Comparison of ENCODE assay signal across 34 mouse cellular contexts in the genomic region with DNA sequence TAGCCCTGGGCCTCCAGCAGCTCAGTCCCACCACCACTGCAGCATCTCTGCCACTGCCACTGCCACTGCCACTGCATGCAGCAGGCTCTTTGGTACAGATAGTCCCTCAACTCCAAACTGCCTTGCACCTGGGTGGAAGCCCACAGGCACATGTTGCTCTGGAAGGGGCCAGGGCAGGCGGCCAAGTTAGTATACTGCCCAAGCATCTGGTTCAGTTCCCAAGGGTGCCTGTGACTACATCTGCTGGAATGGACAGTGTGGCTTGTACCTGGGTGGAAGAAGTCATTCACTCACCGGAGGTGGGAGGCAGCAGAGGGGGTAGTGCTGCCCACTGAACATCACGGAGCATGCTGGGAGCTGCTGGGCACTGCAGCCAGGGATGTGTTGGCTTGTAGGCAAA. TPM values are rescaled to one million over a fixed set of nuclear protein-coding genes. Genes with fewer than 3 reads are reported as not detected.
DNase-seq lines count a peak whose midpoint lies in the region; ATAC-seq and TF ChIP-seq lines count a peak whose summit lies in the region.
"Had no signal": no experiment of that assay in that cellular context is flagged by ENCODE, and none has a peak within 500 bp of the region (broad histone marks: within the 10 kb centered on the region; RNA-seq: fewer than 3 reads in every experiment).

No protein-coding gene starts in this region.

- DNase-seq in hindbrain, embryonic 10.5 days (ENCODE audit: low spot score), result no peak
- no peak for DNase-seq in hindbrain, embryonic 14.5 days (ENCODE audit: low spot score)
- no peak for DNase-seq in liver, embryonic 11.5 days (ENCODE audit: low spot score)
- DNase-seq in MN1 (ENCODE audit: low spot score), result peak; percentile 61
- no peak for DNase-seq in embryonic facial prominence, embryonic 10.5 days (ENCODE audit: low spot score)
- no peak for DNase-seq in forebrain, postnatal 0 days
- DNase-seq: adrenal gland, postnatal 25 days; B cell, adult 2 months; cerebellum, adult 8-10 months; heart, adult 2 months; kidney, adult 11 months; kidney, postnatal 36 days; lung, postnatal 4 days; right cerebral cortex, postnatal 25 days; thymus, adult 18-20 months; thymus, postnatal 25 days had no signal

- H3K27ac ChIP-seq in hindbrain, embryonic 10.5 days, result no peak overlapping the region
- H3K27ac ChIP-seq in hindbrain, embryonic 14.5 days, result no peak overlapping the region
- H3K27ac ChIP-seq in liver, embryonic 15.5 days (replicated peaks), result 0 out of 2 replicates have a peak overlapping the region, but pooled peaks have one; percentile 33
- no peak overlapping the region for H3K27ac ChIP-seq in liver, embryonic 11.5 days (ENCODE audit: low read depth, low read length)
- no peak overlapping the region for H3K27ac ChIP-seq in embryonic facial prominence, embryonic 10.5 days (replicated peaks)
- H3K27ac ChIP-seq in forebrain, postnatal 0 days (ENCODE audit: low read depth, low read length), result no peak overlapping the region
- H3K27ac ChIP-seq: heart, adult 2 months; heart, embryonic 13.5 days; hindbrain, embryonic 12.5 days; kidney, embryonic 15.5 days; layer of hippocampus, adult 2 months; left cerebral cortex, adult 2 months; limb, embryonic 13.5 days had no signal

- H3K4me2 ChIP-seq in hindbrain, embryonic 14.5 days (replicated peaks), result no peak overlapping the region
- no peak overlapping the region for H3K4me2 ChIP-seq in liver, embryonic 15.5 days
- H3K4me2 ChIP-seq in liver, embryonic 11.5 days, result no peak overlapping the region
- no peak overlapping the region for H3K4me2 ChIP-seq in forebrain, postnatal 0 days (ENCODE audit: low read depth)
- H3K4me2 ChIP-seq: heart, embryonic 13.5 days; hindbrain, embryonic 12.5 days; kidney, embryonic 15.5 days; limb, embryonic 13.5 days had no signal

- ATAC-seq in hindbrain, embryonic 14.5 days (ENCODE audit: low FRiP score), result no peak
- ATAC-seq in liver, embryonic 15.5 days (ENCODE audit: insufficient read depth), result no peak
- ATAC-seq in liver, embryonic 11.5 days (replicated peaks; ENCODE audit: low FRiP score), result no peak
- no peak for ATAC-seq in forebrain, postnatal 0 days
- ATAC-seq: forebrain, embryonic 16.5 days; lung, postnatal 0 days; midbrain, embryonic 16.5 days; Patski had no signal

- no peak for TF ChIP-seq CTCF in forebrain, postnatal 0 days (IDR thresholded peaks at IDR 0.05; ENCODE audit: low read depth)

- H3K4me1 ChIP-seq in hindbrain, embryonic 10.5 days (replicated peaks), result peaks cover 33% of the 10 kb centered on the region
- H3K4me1 ChIP-seq in hindbrain, embryonic 14.5 days (replicated peaks; ENCODE audit: control insufficient read depth, insufficient read depth, low read length), result peaks cover 23% of the 10 kb centered on the region
- H3K4me1 ChIP-seq in liver, embryonic 15.5 days (replicated peaks), result peaks cover 77% of the 10 kb centered on the region
- H3K4me1 ChIP-seq in liver, embryonic 11.5 days (replicated peaks; ENCODE audit: control insufficient read depth, insufficient read depth, low read length), result peaks cover 41% of the 10 kb centered on the region
- peaks cover 28% of the 10 kb centered on the region for H3K4me1 ChIP-seq in embryonic facial prominence, embryonic 10.5 days
- peaks cover 18% of the 10 kb centered on the region for H3K4me1 ChIP-seq in forebrain, postnatal 0 days (ENCODE audit: insufficient read depth)

- no peak overlapping the region for H3K9ac ChIP-seq in hindbrain, embryonic 14.5 days
- no peak overlapping the region for H3K9ac ChIP-seq in liver, embryonic 15.5 days
- no peak overlapping the region for H3K9ac ChIP-seq in liver, embryonic 11.5 days (ENCODE audit: low read depth, low read length)
- no peak overlapping the region for H3K9ac ChIP-seq in forebrain, postnatal 0 days
- H3K9ac ChIP-seq: hindbrain, embryonic 12.5 days; kidney, embryonic 15.5 days; limb, embryonic 13.5 days had no signal

- H3K9me3 ChIP-seq in hindbrain, embryonic 10.5 days, result no peaks in the 10 kb centered on the region
- no peaks in the 10 kb centered on the region for H3K9me3 ChIP-seq in hindbrain, embryonic 14.5 days (ENCODE audit: control insufficient read depth, low read length)
- no peaks in the 10 kb centered on the region for H3K9me3 ChIP-seq in liver, embryonic 15.5 days (replicated peaks)
- no peaks in the 10 kb centered on the region for H3K9me3 ChIP-seq in liver, embryonic 11.5 days (ENCODE audit: control insufficient read depth, low read length)
- no peaks in the 10 kb centered on the region for H3K9me3 ChIP-seq in embryonic facial prominence, embryonic 10.5 days
- H3K9me3 ChIP-seq in forebrain, postnatal 0 days (ENCODE audit: low read length), result no peaks in the 10 kb centered on the region
- H3K9me3 ChIP-seq: heart, embryonic 13.5 days; hindbrain, embryonic 12.5 days; kidney, embryonic 15.5 days; limb, embryonic 13.5 days; megakaryocyte, embryonic 14.5 days had no signal

- no peaks in the 10 kb centered on the region for H3K27me3 ChIP-seq in hindbrain, embryonic 10.5 days (ENCODE audit: insufficient read depth, poor library complexity, severe bottlenecking)
- no peaks in the 10 kb centered on the region for H3K27me3 ChIP-seq in hindbrain, embryonic 14.5 days (ENCODE audit: control insufficient read depth, insufficient read depth, low read length)
- no peaks in the 10 kb centered on the region for H3K27me3 ChIP-seq in liver, embryonic 15.5 days
- no peaks in the 10 kb centered on the region for H3K27me3 ChIP-seq in liver, embryonic 11.5 days (replicated peaks; ENCODE audit: control insufficient read depth, insufficient read depth, low read length)
- no peaks in the 10 kb centered on the region for H3K27me3 ChIP-seq in embryonic facial prominence, embryonic 10.5 days (replicated peaks; ENCODE audit: low read depth, poor library complexity, severe bottlenecking)
- H3K27me3 ChIP-seq in forebrain, postnatal 0 days (ENCODE audit: insufficient read depth, low read length), result no peaks in the 10 kb centered on the region
- H3K27me3 ChIP-seq: heart, embryonic 13.5 days; hindbrain, embryonic 12.5 days; kidney, embryonic 15.5 days; limb, embryonic 13.5 days; megakaryocyte, embryonic 14.5 days; Patski had no signal

- 93% methylated on average over 3 of the region's 3 CpGs for WGBS in hindbrain, embryonic 10.5 days
- WGBS in hindbrain, embryonic 14.5 days, result 95% methylated on average over 3 of the region's 3 CpGs
- 88% methylated on average over 3 of the region's 3 CpGs for WGBS in liver, embryonic 15.5 days (ENCODE audit: insufficient replicate concordance)
- WGBS in liver, embryonic 11.5 days, result 92% methylated on average over 3 of the region's 3 CpGs
- WGBS in embryonic facial prominence, embryonic 10.5 days, result 92% methylated on average over 3 of the region's 3 CpGs
- 95% methylated on average over 3 of the region's 3 CpGs for WGBS in forebrain, postnatal 0 days

- H3K36me3 ChIP-seq in hindbrain, embryonic 10.5 days, result peaks cover 73% of the 10 kb centered on the region
- peaks cover 59% of the 10 kb centered on the region for H3K36me3 ChIP-seq in hindbrain, embryonic 14.5 days (replicated peaks; ENCODE audit: control insufficient read depth, insufficient read depth)
- peaks cover 56% of the 10 kb centered on the region for H3K36me3 ChIP-seq in liver, embryonic 15.5 days (replicated peaks)
- H3K36me3 ChIP-seq in liver, embryonic 11.5 days (ENCODE audit: control insufficient read depth, insufficient read depth, low read length), result peaks cover 49% of the 10 kb centered on the region
- H3K36me3 ChIP-seq in embryonic facial prominence, embryonic 10.5 days (replicated peaks), result peaks cover 77% of the 10 kb centered on the region
- H3K36me3 ChIP-seq in forebrain, postnatal 0 days (ENCODE audit: insufficient read depth), result peaks cover 55% of the 10 kb centered on the region

- peak overlapping the region; percentile 21; the same call in 1 of the 2 replicates for H3K4me3 ChIP-seq in hindbrain, embryonic 10.5 days
- no peak overlapping the region for H3K4me3 ChIP-seq in hindbrain, embryonic 14.5 days (replicated peaks; ENCODE audit: low read length)
- H3K4me3 ChIP-seq in liver, embryonic 15.5 days (replicated peaks), result no peak overlapping the region
- H3K4me3 ChIP-seq in liver, embryonic 11.5 days (ENCODE audit: low read depth, low read length), result no peak overlapping the region
- peak overlapping the region; percentile 1; the same call in 1 of the 2 replicates for H3K4me3 ChIP-seq in embryonic facial prominence, embryonic 10.5 days
- H3K4me3 ChIP-seq in forebrain, postnatal 0 days (ENCODE audit: low read depth, low read length), result no peak overlapping the region
- H3K4me3 ChIP-seq: erythroblast, embryonic 14.5 days; heart, adult 2 months; heart, embryonic 13.5 days; hindbrain, embryonic 12.5 days; kidney, embryonic 15.5 days; layer of hippocampus, adult 2 months; left cerebral cortex, adult 2 months; limb, embryonic 13.5 days had no signal

RNA-seq across cellular contexts. Expression of a gene that starts 10.4 kb away (rescaled TPM):
- polyA plus RNA-seq in hindbrain, embryonic 10.5 days (2016; fragmentation: Nextera tagmentation; extraction: Ambion mirVana), result 106 and 127 TPM in 2 replicates
- polyA plus RNA-seq in hindbrain, embryonic 14.5 days (2014; fragmentation: Nextera tagmentation; extraction: Ambion mirVana), result 75.9 and 80.7 TPM in 2 replicates
- polyA plus RNA-seq in liver, embryonic 15.5 days (2015; fragmentation: Nextera tagmentation; extraction: Ambion mirVana), result 24.9 and 31.3 TPM in 2 replicates
- polyA plus RNA-seq in liver, embryonic 11.5 days (2014; fragmentation: Nextera tagmentation; extraction: Ambion mirVana), result 71.5 and 82.3 TPM in 2 replicates
- polyA plus RNA-seq in embryonic facial prominence, embryonic 10.5 days (2016; fragmentation: Nextera tagmentation; extraction: Ambion mirVana), result 87.6 and 105 TPM in 2 replicates
- 48.5 and 56.3 TPM in 2 replicates for total RNA-seq in forebrain, postnatal 0 days (2014; rRNA removed)
- polyA plus RNA-seq in forebrain, postnatal 0 days (2015; fragmentation: Nextera tagmentation; extraction: Ambion mirVana), result 42.0 and 50.8 TPM in 2 replicates

RNA-seq across cellular contexts. Expression of a gene that starts 18.0 kb away (rescaled TPM):
- 0.07 and 0.15 TPM in 2 replicates for polyA plus RNA-seq in hindbrain, embryonic 10.5 days (2016; fragmentation: Nextera tagmentation; extraction: Ambion mirVana)
- 0.14 and 0.16 TPM in 2 replicates for polyA plus RNA-seq in hindbrain, embryonic 14.5 days (2014; fragmentation: Nextera tagmentation; extraction: Ambion mirVana)
- polyA plus RNA-seq in liver, embryonic 15.5 days (2015; fragmentation: Nextera tagmentation; extraction: Ambion mirVana), result 16.6 and 19.9 TPM in 2 replicates
- 7.4 and 8.3 TPM in 2 replicates for polyA plus RNA-seq in liver, embryonic 11.5 days (2014; fragmentation: Nextera tagmentation; extraction: Ambion mirVana)
- polyA plus RNA-seq in embryonic facial prominence, embryonic 10.5 days (2016; fragmentation: Nextera tagmentation; extraction: Ambion mirVana), result 0.05 and 0.15 TPM in 2 replicates
- total RNA-seq in forebrain, postnatal 0 days (2014; rRNA removed), result 0.76 and 0.85 TPM in 2 replicates
- polyA plus RNA-seq in forebrain, postnatal 0 days (2015; fragmentation: Nextera tagmentation; extraction: Ambion mirVana), result 0.24 and 0.53 TPM in 2 replicates
- total RNA-seq: adrenal gland, postnatal 25 days; common myeloid progenitor, adult 5-6 weeks; gastrocnemius, adult 8-10 months; heart, adult 2 months; heart, postnatal 25 days; neutrophil, adult 5-6 weeks had no signal
- polyA plus RNA-seq: erythroblast, embryonic 14.5 days; forebrain, embryonic 11.5 days; heart, embryonic 13.5 days; hindbrain, embryonic 12.5 days; lung, postnatal 0 days; Patski had no signal

Comparison
In these comparisons a context has a peak if more than half of its experiments do, and no peak if none do; other contexts are left out.
1. H3K4me3 ChIP-seq: peak in hindbrain, embryonic 10.5 days (single experiment) and embryonic facial prominence, embryonic 10.5 days (single experiment); none in hindbrain, embryonic 14.5 days (single experiment), liver, embryonic 15.5 days (single experiment), liver, embryonic 11.5 days (single experiment) and forebrain, postnatal 0 days (single experiment).